Mouse (Mus musculus): ENCODE results near the gene Rhox12. TPM values are rescaled to one million over a fixed set of nuclear protein-coding genes. Genes with fewer than 3 reads are reported as not detected.

Rhox12 gene
- polyA plus RNA-seq (2015; fragmentation: Illumina TruSeq; extraction: RNeasy Lipid Tissue Mini Kit (QIAGEN cat#74804); ENCODE audit: insufficient read depth, low replicate concordance): not detected

GRCm38 (mm10) chrX:38110807-38111206, at the start of gene Rhox12:
TSS of gene Rhox12 (minus strand) at chrX:38110907.

GRCm38 (mm10) chrX:38120982-38121381, 10.3 kb upstream of the Rhox12 start, which contains the start of gene Rhox13:
TSS of gene Rhox13 (plus strand) at chrX:38121219.

GRCm38 (mm10) chrX:38085041-38085440, 25.7 kb downstream of the Rhox12 start, which contains the start of gene Rhox11:
TSS of gene Rhox11 (minus strand) at chrX:38085141.

GRCm38 (mm10) chrX:38066175-38066574, 44.5 kb downstream of the Rhox12 start, which contains the start of gene Rhox10:
TSS of gene Rhox10 (plus strand) at chrX:38066475.

Other genes starting within 250 kb of the Rhox12 start
- gene Rhox8, start 232.0 kb downstream of the Rhox12 start, polyA plus RNA-seq (2015; fragmentation: Illumina TruSeq; extraction: RNeasy Lipid Tissue Mini Kit (QIAGEN cat#74804); ENCODE audit: insufficient read depth, low replicate concordance): not detected
- gene Rhox7b, start 213.7 kb downstream of the Rhox12 start, polyA plus RNA-seq (2015; fragmentation: Illumina TruSeq; extraction: RNeasy Lipid Tissue Mini Kit (QIAGEN cat#74804); ENCODE audit: insufficient read depth, low replicate concordance): not detected
- not detected for gene Rhox9, start 209.1 kb downstream of the Rhox12 start, polyA plus RNA-seq (2015; fragmentation: Illumina TruSeq; extraction: RNeasy Lipid Tissue Mini Kit (QIAGEN cat#74804); ENCODE audit: insufficient read depth, low replicate concordance)
- gene Btg1-ps1, start 92.1 kb downstream of the Rhox12 start, polyA plus RNA-seq (2015; fragmentation: Illumina TruSeq; extraction: RNeasy Lipid Tissue Mini Kit (QIAGEN cat#74804); ENCODE audit: insufficient read depth, low replicate concordance): not detected
- gene Btg1-ps2, start 67.8 kb downstream of the Rhox12 start, polyA plus RNA-seq (2015; fragmentation: Illumina TruSeq; extraction: RNeasy Lipid Tissue Mini Kit (QIAGEN cat#74804); ENCODE audit: insufficient read depth, low replicate concordance): not detected
- not detected for gene Rhox10, start 44.4 kb downstream of the Rhox12 start, polyA plus RNA-seq (2015; fragmentation: Illumina TruSeq; extraction: RNeasy Lipid Tissue Mini Kit (QIAGEN cat#74804); ENCODE audit: insufficient read depth, low replicate concordance)
- not detected for gene Rhox11, start 25.8 kb downstream of the Rhox12 start, polyA plus RNA-seq (2015; fragmentation: Illumina TruSeq; extraction: RNeasy Lipid Tissue Mini Kit (QIAGEN cat#74804); ENCODE audit: insufficient read depth, low replicate concordance)
- not detected for gene Rhox13, start 10.3 kb upstream of the Rhox12 start, polyA plus RNA-seq (2015; fragmentation: Illumina TruSeq; extraction: RNeasy Lipid Tissue Mini Kit (QIAGEN cat#74804); ENCODE audit: insufficient read depth, low replicate concordance)
- 40.7 TPM for gene Zbtb33, start 78.9 kb upstream of the Rhox12 start, polyA plus RNA-seq (2015; fragmentation: Illumina TruSeq; extraction: RNeasy Lipid Tissue Mini Kit (QIAGEN cat#74804); ENCODE audit: insufficient read depth, low replicate concordance)
- 4.4 TPM for gene Tmem255a, start 141.5 kb upstream of the Rhox12 start, polyA plus RNA-seq (2015; fragmentation: Illumina TruSeq; extraction: RNeasy Lipid Tissue Mini Kit (QIAGEN cat#74804); ENCODE audit: insufficient read depth, low replicate concordance)
- not detected for gene Atp1b4, start 205.3 kb upstream of the Rhox12 start, polyA plus RNA-seq (2015; fragmentation: Illumina TruSeq; extraction: RNeasy Lipid Tissue Mini Kit (QIAGEN cat#74804); ENCODE audit: insufficient read depth, low replicate concordance)

Data from spleen, adult 10 weeks (tissue).